Mouse (Mus musculus) olfactory bulb, adult 2 months (tissue): ENCODE data around the gene Ube2o.

Experiments used
- CTCF ChIP-seq: fragments of 200-500 bp; IDR thresholded peaks from 2 replicates; pipeline ENCODE4 v1.5.1; 2012; ENCODE audit warnings: low read depth, mild to moderate bottlenecking, low read length, moderate library complexity; ENCODE audit not compliant: insufficient read depth
- POLR2A ChIP-seq: fragments of 200-500 bp; IDR thresholded peaks from 2 replicates; pipeline ENCODE4 v1.6.1; 2012; ENCODE audit warnings: mild to moderate bottlenecking, low read depth, low read length, moderate library complexity; ENCODE audit not compliant: insufficient read depth

- TF ChIP-seq CTCF (no peak), POLR2A (no peak)
These were observed 9.2 kb downstream of the Ube2o start for GRCm38 (mm10) chr11:116571767-116572679.
